Mouse (Mus musculus) embryonic stem cell, embryonic (primary cell): ENCODE data around the gene Nudt15.

Experiments used
- CTCF ChIA-PET, 4 experiments: fragments of 300-600 bp in 2 of 4; fragments of 350-600 bp in 2 of 4; sonication (Branson Sonifier 250); formaldehyde crosslinking; loops; one replicate each; lab custom pipeline; 2022; ENCODE audit warnings: inconsistent platforms in 2 of 4; lab: Charles Lee
- POLR2A ChIA-PET, 4 experiments: fragments of 300-600 bp in 2 of 4; fragments of 350-600 bp in 2 of 4; sonication (Branson Sonifier 250); formaldehyde crosslinking; loops; one replicate each; lab custom pipeline; 2022; ENCODE audit warnings: antibody characterized with exemption in 4 of 4, inconsistent platforms in 1 of 4; lab: Charles Lee

The Nudt15 gene

GRCm38 (mm10) chr14:73484366-73485110 lies 63.5 kb downstream of the Nudt15 start:
- POLR2A ChIA-PET: interaction anchor here in 1 of 4 experiments (0.7 kb wide), 1 partner anchor 7 kb away, joined by 3 read pairs; no protein-coding TSS in a partner anchor
- CTCF ChIA-PET: interaction anchor here in 1 of 4 experiments (0.5 kb wide), 1 partner anchor 988 kb away, joined by 3 read pairs; no protein-coding TSS in a partner anchor

GRCm38 (mm10) chr14:73483516-73484229 lies 64.4 kb downstream of the Nudt15 start:
- CTCF ChIA-PET: interaction anchor here in 1 of 4 experiments (0.5 kb wide), 1 partner anchor 987 kb away, joined by 3 read pairs; no protein-coding TSS in a partner anchor
- POLR2A ChIA-PET: no interaction called here

- POLR2A ChIA-PET: no interaction called here
- CTCF ChIA-PET: interaction anchor here in 1 of 4 experiments (0.6 kb wide), 1 partner anchor 1869 kb away, joined by 3 read pairs; no protein-coding TSS in a partner anchor
Measured at GRCm38 (mm10) chr14:73479771-73480170, 68.3 kb downstream of the Nudt15 start.

GRCm38 (mm10) chr14:73478321-73478720 lies 69.7 kb downstream of the Nudt15 start:
- POLR2A ChIA-PET: no interaction called here
- CTCF ChIA-PET: no interaction called here

DNA sequence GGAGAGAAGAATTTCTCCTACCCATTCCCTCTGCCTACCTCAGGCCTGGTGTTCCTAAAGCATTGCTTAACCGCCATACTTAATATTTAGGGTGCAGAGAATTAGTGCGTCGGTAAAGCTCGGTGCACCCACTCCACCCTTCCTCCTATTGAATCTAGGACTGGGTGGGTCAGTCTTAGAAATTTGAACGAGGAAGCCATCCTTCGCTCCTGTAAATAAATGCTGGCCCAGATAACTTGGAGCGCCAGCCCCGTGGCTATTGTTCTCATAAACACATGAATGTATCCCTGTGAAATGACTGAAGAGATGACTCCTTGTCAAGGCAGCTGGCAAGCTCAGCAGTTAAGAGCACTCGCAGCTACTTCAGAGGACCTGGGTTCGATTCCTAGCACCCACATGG lies 71.0 kb downstream of the Nudt15 start:
- ChIA-PET POLR2A (interaction anchor here in 2 of 4 experiments (0.6 to 1.6 kb wide), 2 partner anchors 8 to 11 kb away, joined by 3 to 4 read pairs; no protein-coding TSS in a partner anchor), CTCF (interaction anchor here in 1 of 4 experiments (0.6 kb wide), 1 partner anchor 17 kb away, joined by 3 read pairs; no protein-coding TSS in a partner anchor)

GRCm38 (mm10) chr14:73476361-73476934 lies 71.6 kb downstream of the Nudt15 start:
- ChIA-PET POLR2A (interaction anchor here in 1 of 4 experiments (1.6 kb wide), 1 partner anchor 11 kb away, joined by 4 read pairs; no protein-coding TSS in a partner anchor), CTCF (interaction anchor here in 1 of 4 experiments (0.7 kb wide), 1 partner anchor 86 kb away, joined by 3 read pairs; no protein-coding TSS in a partner anchor)

DNA sequence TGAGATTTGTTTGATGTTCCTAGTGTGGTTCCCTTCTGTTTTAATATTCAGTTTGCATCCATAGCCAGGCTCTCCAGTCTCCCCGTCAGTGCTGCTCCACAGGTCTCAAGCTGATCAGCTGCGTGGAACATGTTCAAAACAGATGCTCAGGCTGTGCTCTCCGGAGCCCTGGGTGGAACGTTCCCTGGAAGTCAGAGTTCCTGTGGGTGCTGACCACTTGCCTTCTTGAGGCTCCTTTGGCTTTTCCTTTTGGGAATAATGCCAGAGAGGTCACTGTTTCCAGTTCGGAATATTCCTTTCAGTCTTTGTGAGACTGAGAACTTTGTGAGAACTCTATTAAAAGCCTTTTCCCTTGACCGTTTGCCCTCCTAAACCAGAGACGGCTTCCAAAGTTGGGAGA lies 72.5 kb downstream of the Nudt15 start:
- CTCF ChIA-PET: interaction anchor here in 1 of 4 experiments (0.6 kb wide), 1 partner anchor 1234 kb away, joined by 6 read pairs; no protein-coding TSS in a partner anchor
- POLR2A ChIA-PET: no interaction called here

DNA sequence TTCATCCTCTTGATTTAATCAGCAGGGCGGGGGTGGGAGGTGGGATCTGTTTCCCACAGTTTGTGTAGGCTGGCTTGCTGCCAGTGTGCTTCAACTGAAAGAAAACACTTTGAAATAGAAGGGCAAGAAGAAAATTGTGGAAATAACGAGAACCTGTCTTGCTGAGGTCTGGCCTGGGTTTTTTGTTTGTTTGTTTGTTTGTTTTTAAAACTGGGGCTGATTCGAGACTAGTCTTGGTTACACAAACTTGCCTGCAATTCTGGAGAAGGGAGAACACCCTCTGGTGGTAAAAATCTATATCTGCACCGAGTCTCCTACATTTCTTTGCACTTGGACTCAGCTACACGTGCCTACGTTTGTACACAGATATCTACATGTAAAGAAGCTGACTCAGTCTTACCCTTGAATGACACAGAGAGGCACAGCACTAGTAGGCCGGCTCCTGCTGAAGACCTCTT lies 73.4 kb downstream of the Nudt15 start:
- ChIA-PET CTCF (interaction anchor here in 3 of 4 experiments (0.6 to 1.6 kb wide), 5 partner anchors 20 to 1235 kb away, joined by 3 to 6 read pairs (median 3); no protein-coding TSS in a partner anchor), POLR2A (interaction anchor here in 3 of 4 experiments (0.6 to 1.8 kb wide), 4 partner anchors 80 to 99 kb away, joined by 3 to 4 read pairs (median 4); partner anchors contain the start of gene Itm2b (in 1 of the 3))

GRCm38 (mm10) chr14:73473670-73474460 lies 74.2 kb downstream of the Nudt15 start:
- CTCF ChIA-PET: interaction anchor here in 2 of 4 experiments (0.6 to 1.6 kb wide), 6 partner anchors 21 to 877 kb away, joined by 3 to 7 read pairs (median 3); no protein-coding TSS in a partner anchor
- POLR2A ChIA-PET: interaction anchor here in 3 of 4 experiments (0.6 to 1.8 kb wide), 5 partner anchors 10 to 100 kb away, joined by 3 to 5 read pairs (median 4); partner anchors contain the start of gene Itm2b (in 1 of the 3)

DNA sequence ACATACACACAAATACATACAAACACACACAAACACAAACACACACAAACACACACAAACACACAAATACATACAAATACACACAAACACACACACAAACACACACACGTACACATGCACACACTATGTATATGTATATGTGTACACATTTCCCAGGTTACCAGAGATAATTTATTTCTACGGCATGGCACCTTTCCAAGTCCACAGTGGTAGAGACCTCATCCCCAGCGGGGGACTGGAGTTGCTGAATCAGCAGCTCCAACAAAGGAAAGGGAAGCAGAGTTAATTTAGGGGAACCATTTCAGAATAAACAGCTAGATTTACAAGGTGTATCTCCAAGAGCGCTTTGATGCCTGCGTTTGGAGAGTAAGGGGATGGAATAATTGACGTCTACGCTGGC lies 75.8 kb downstream of the Nudt15 start:
- ChIA-PET CTCF (no interaction called here), POLR2A (interaction anchor here in 1 of 4 experiments (1.3 kb wide), 1 partner anchor 12 kb away, joined by 3 read pairs; no protein-coding TSS in a partner anchor)

DNA sequence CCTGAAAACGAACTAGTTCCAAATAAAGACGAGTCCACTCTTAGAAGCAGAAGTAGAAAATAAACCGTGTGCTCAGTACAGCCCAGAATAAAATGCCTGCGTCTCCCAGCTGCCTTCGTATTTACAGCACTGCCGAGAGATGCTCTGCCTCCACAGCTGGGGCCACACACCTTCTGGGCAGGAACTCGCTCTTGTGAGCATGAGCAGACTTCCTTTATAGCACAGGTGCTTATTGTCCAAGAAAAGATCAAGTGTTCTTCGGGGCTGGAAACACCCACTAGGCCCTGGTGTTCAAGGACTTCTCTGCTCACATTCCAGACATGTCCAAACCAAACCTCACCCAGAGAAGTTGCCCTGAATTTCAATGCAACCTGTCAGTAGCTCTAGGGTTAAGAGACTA lies 77.4 kb downstream of the Nudt15 start:
- ChIA-PET POLR2A (interaction anchor here in 1 of 4 experiments (0.6 kb wide), 1 partner anchor 11 kb away, joined by 3 read pairs; no protein-coding TSS in a partner anchor), CTCF (no interaction called here)

- POLR2A ChIA-PET: interaction anchor here in 2 of 4 experiments (0.5 to 1.2 kb wide), 3 partner anchors 55 to 170 kb away, joined by 3 to 4 read pairs (median 4); no protein-coding TSS in a partner anchor
- CTCF ChIA-PET: interaction anchor here in 1 of 4 experiments (0.5 kb wide), 1 partner anchor 42 kb away, joined by 3 read pairs; no protein-coding TSS in a partner anchor
Measured at GRCm38 (mm10) chr14:73469506-73469905, 78.5 kb downstream of the Nudt15 start.
